Mouse (Mus musculus) MEL (cell line): ENCODE data around the gene Glis1. TPM values are rescaled to one million over a fixed set of nuclear protein-coding genes. Genes with fewer than 3 reads are reported as not detected.

ENCODE experiments used
- DNase-seq: peaks from one replicate; pipeline ENCODE4 v3.0.0; 2011; ENCODE audit warnings: low read depth, low spot score
- H3K27ac ChIP-seq: 2 replicates; pipeline ENCODE4 v1.5.1; 2012; ENCODE audit warnings: low read depth, mild to moderate bottlenecking, control low read depth, low read length, moderate library complexity; ENCODE audit not compliant: control insufficient read depth
- H3K27me3 ChIP-seq, 2 experiments: fragments of 150-350 bp in 1 of 2; sonication (generic) in 1 of 2; 2 replicates each; pipeline ENCODE4 v1.6.1; 2012; ENCODE audit warnings: low read length in 2 of 2, mild to moderate bottlenecking in 2 of 2, improper control_type of control experiment in 1 of 2, moderate library complexity in 1 of 2; ENCODE audit not compliant: insufficient read depth in 2 of 2, control insufficient read depth in 1 of 2
- H3K36me3 ChIP-seq, 2 experiments: 2 replicates each; pipeline ENCODE4 v1.6.1; 2012 to 2014; ENCODE audit warnings: low read length in 2 of 2, improper control_type of control experiment in 1 of 2, inconsistent platforms in 1 of 2, mild to moderate bottlenecking in 1 of 2; ENCODE audit not compliant: insufficient read depth in 2 of 2, control insufficient read depth in 1 of 2
- H3K4me1 ChIP-seq, 2 experiments: fragments of 150-350 bp in 1 of 2; sonication (generic) in 1 of 2; 2 replicates each; pipeline ENCODE4 v1.6.1; 2012; ENCODE audit warnings: low read length in 2 of 2, improper control_type of control experiment in 1 of 2, mild to moderate bottlenecking in 1 of 2; ENCODE audit not compliant: insufficient read depth in 2 of 2, control insufficient read depth in 1 of 2
- H3K4me3 ChIP-seq, 2 experiments: fragments of 150-350 bp in 1 of 2; sonication (generic) in 1 of 2; 2 replicates each; pipeline ENCODE4 v1.5.1; 2012; ENCODE audit warnings: low read depth in 2 of 2, low read length in 2 of 2, mild to moderate bottlenecking in 2 of 2, moderate library complexity in 2 of 2, control low read depth in 1 of 2, improper control_type of control experiment in 1 of 2; ENCODE audit not compliant: control insufficient read depth in 1 of 2, insufficient read depth in 1 of 2
- H3K79me2 ChIP-seq: 2 replicates; pipeline ENCODE4 v1.6.1; 2012; ENCODE audit warnings: mild to moderate bottlenecking, low read length, moderate library complexity; ENCODE audit not compliant: control insufficient read depth, poor library complexity, insufficient read depth
- H3K9ac ChIP-seq: 2 replicates; pipeline ENCODE4 v1.6.1; 2012; ENCODE audit warnings: low read depth, mild to moderate bottlenecking, control low read depth, low read length, moderate library complexity; ENCODE audit not compliant: control insufficient read depth, poor library complexity, severe bottlenecking
- H3K9me3 ChIP-seq: fragments of 150-350 bp; sonication (generic); replicated peaks from 2 replicates; pipeline ENCODE4 v1.6.1; 2012; ENCODE audit warnings: mild to moderate bottlenecking, low read length, improper control_type of control experiment, moderate library complexity; ENCODE audit not compliant: insufficient read depth
- BHLHE40 ChIP-seq: IDR thresholded peaks from 2 replicates; pipeline ENCODE4 v1.6.1; 2012; ENCODE audit warnings: low read depth, mild to moderate bottlenecking, inconsistent platforms, low read length, improper control_type of control experiment, borderline replicate concordance
- CHD1 ChIP-seq: IDR thresholded peaks from 2 replicates; pipeline ENCODE4 v1.6.1; 2012; ENCODE audit warnings: low read depth, mild to moderate bottlenecking, inconsistent platforms, low read length, improper control_type of control experiment
- CHD2 ChIP-seq: IDR thresholded peaks from 2 replicates; pipeline ENCODE4 v1.6.1; 2011; ENCODE audit warnings: low read length, improper control_type of control experiment
- CTCF ChIP-seq, 3 experiments: IDR thresholded peaks in 2 of 3; conservative IDR thresholded peaks in 1 of 3; 2 replicates each; pipeline ENCODE4 v1.5.1; 2011 to 2012; ENCODE audit warnings: low read length in 3 of 3, low read depth in 2 of 3, mild to moderate bottlenecking in 2 of 3, improper control_type of control experiment in 1 of 3, inconsistent platforms in 1 of 3, mixed read lengths in 1 of 3, moderate library complexity in 1 of 3; ENCODE audit not compliant: control insufficient read depth in 1 of 3, insufficient read depth in 1 of 3, poor library complexity in 1 of 3, severe bottlenecking in 1 of 3
- E2F4 ChIP-seq: IDR thresholded peaks from 2 replicates; pipeline ENCODE4 v1.6.1; 2011; ENCODE audit warnings: low read depth, low read length, improper control_type of control experiment, borderline replicate concordance
- ELF1 ChIP-seq: IDR thresholded peaks from 2 replicates; pipeline ENCODE4 v1.6.1; 2014; ENCODE audit warnings: low read depth, mild to moderate bottlenecking, inconsistent platforms, low read length, improper control_type of control experiment, moderate library complexity
- EP300 ChIP-seq, 2 experiments: IDR thresholded peaks; 2 replicates each; pipeline ENCODE4 v1.6.1; 2011; ENCODE audit warnings: improper control_type of control experiment in 2 of 2, low read length in 2 of 2, low read depth in 1 of 2, mild to moderate bottlenecking in 1 of 2
- GABPA ChIP-seq: IDR thresholded peaks from 2 replicates; pipeline ENCODE4 v1.6.1; 2012; ENCODE audit warnings: low read depth, mild to moderate bottlenecking, inconsistent platforms, low read length, improper control_type of control experiment, moderate library complexity
- HCFC1 ChIP-seq: IDR thresholded peaks from 2 replicates; pipeline ENCODE4 v1.6.1; 2012; ENCODE audit warnings: low read depth, mild to moderate bottlenecking, inconsistent platforms, low read length, improper control_type of control experiment, moderate library complexity
- JUND ChIP-seq: IDR thresholded peaks from 2 replicates; pipeline ENCODE4 v1.6.1; 2011; ENCODE audit warnings: low read depth, mild to moderate bottlenecking, improper control_type of control experiment, low read length
- MAFK ChIP-seq: IDR thresholded peaks from 2 replicates; pipeline ENCODE4 v1.6.1; 2011; ENCODE audit warnings: low read depth, mild to moderate bottlenecking, low read length, improper control_type of control experiment, borderline replicate concordance
- MAX ChIP-seq: IDR thresholded peaks from 2 replicates; pipeline ENCODE4 v1.6.1; 2011; ENCODE audit warnings: low read length, improper control_type of control experiment
- MYC ChIP-seq: IDR thresholded peaks from 2 replicates; pipeline ENCODE4 v1.6.1; 2011; ENCODE audit warnings: low read depth, mild to moderate bottlenecking, low read length, improper control_type of control experiment, moderate library complexity
- NELFE ChIP-seq: IDR thresholded peaks from 2 replicates; pipeline ENCODE4 v1.6.1; 2011; ENCODE audit warnings: low read depth, low read length, improper control_type of control experiment
- POLR2AphosphoS2 ChIP-seq: IDR thresholded peaks from 2 replicates; pipeline ENCODE4 v1.6.1; 2011; ENCODE audit warnings: low read length, improper control_type of control experiment
- RAD21 ChIP-seq: IDR thresholded peaks from 2 replicates; pipeline ENCODE4 v1.6.1; 2011; ENCODE audit warnings: mild to moderate bottlenecking, low read depth, low read length, improper control_type of control experiment
- RCOR1 ChIP-seq: IDR thresholded peaks from 2 replicates; pipeline ENCODE4 v1.6.1; 2012; ENCODE audit warnings: low read depth, mild to moderate bottlenecking, inconsistent platforms, low read length, improper control_type of control experiment
- TBP ChIP-seq: IDR thresholded peaks from 2 replicates; pipeline ENCODE4 v1.8.0; 2011; ENCODE audit warnings: low read depth, low read length, improper control_type of control experiment
- UBTF ChIP-seq: IDR thresholded peaks from 2 replicates; pipeline ENCODE4 v1.6.1; 2012; ENCODE audit warnings: low read depth, mild to moderate bottlenecking, inconsistent platforms, low read length, improper control_type of control experiment, moderate library complexity, borderline replicate concordance; ENCODE audit not compliant: insufficient read depth
- USF1 ChIP-seq: IDR thresholded peaks from 2 replicates; pipeline ENCODE4 v1.6.1; 2014; ENCODE audit warnings: low read depth, mild to moderate bottlenecking, inconsistent platforms, low read length, improper control_type of control experiment, moderate library complexity
- USF2 ChIP-seq, 2 experiments: IDR thresholded peaks; 2 replicates each; pipeline ENCODE4 v1.6.1; 2011 to 2012; ENCODE audit warnings: improper control_type of control experiment in 2 of 2, low read length in 2 of 2, borderline replicate concordance in 1 of 2, inconsistent platforms in 1 of 2, low read depth in 1 of 2, mild to moderate bottlenecking in 1 of 2; ENCODE audit not compliant: insufficient read depth in 1 of 2
- ZC3H11A ChIP-seq: IDR thresholded peaks from 2 replicates; pipeline ENCODE4 v1.6.1; 2012; ENCODE audit warnings: low read depth, mild to moderate bottlenecking, inconsistent platforms, low read length, improper control_type of control experiment
- polyA plus RNA-seq, 2 experiments: library from polyadenylated mRNA; stranded (reverse) in 1 of 2; unstranded in 1 of 2; fragments of >175 nt in 1 of 2; fragments of >200 nt in 1 of 2; gene quantifications; 2 replicates each; pipeline versions ENCODE4 v1.2.1 to v1.2.4; 2012; ENCODE audit warnings: low replicate concordance in 2 of 2, low read depth in 1 of 2; ENCODE audit not compliant: insufficient read length in 2 of 2, insufficient read depth in 1 of 2, missing spikeins in 1 of 2
- total RNA-seq: library from RNA; depleted of rRNA; stranded (reverse); fragments of 300-350 nt; gene quantifications from 2 replicates; pipeline ENCODE4 v1.2.3, GENCODE M21; 2012

The Glis1 gene
- total and polyA plus RNA-seq, 3 experiments = 0.46 to 0.93 TPM; not detected in 1

DNA sequence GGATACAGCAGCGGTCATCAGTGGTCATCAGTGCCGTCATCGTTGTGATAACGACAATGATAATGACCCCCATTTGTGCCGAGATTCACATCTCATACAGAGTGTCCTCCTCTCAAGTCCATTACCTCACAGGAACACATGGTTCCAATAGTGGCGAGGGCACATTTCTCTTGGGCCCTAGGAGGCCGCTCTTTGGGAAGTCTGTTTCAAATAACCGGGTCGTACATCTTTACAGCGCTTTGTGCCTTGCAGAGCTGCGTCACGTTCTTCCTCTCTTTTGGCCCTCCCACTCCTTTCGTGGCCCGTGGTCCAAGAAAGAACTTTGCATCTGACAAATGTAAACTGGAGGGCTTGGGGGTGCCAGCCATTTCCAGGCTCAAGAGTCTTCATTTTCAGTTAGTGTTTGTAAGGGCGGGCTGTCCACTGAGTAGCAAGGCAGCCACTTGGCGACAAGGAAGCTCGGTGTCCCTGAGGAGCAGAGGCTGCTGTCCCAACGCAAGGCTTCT lies 63.1 kb downstream of the Glis1 start:
- no peak for DNase-seq
- H3K4me1 ChIP-seq = no peaks in the 10 kb centered on the region
- no peaks in the 10 kb centered on the region for H3K9me3 ChIP-seq
- no peaks in the 10 kb centered on the region for H3K79me2 ChIP-seq
- H3K9ac ChIP-seq = no peak overlapping the region
- H3K27ac ChIP-seq = no peak overlapping the region
- H3K4me3 ChIP-seq = no peak overlapping the region
- H3K27me3 ChIP-seq = no peaks in the 10 kb centered on the region
- no peak for TF ChIP-seq ELF1
- TF ChIP-seq BHLHE40 = no peak
- TF ChIP-seq NELFE = no peak
- no peak for TF ChIP-seq USF1
- TF ChIP-seq USF2 (IDR thresholded peaks at IDR 0.05; ENCODE audit: borderline replicate concordance in 1 of 2, insufficient read depth in 1 of 2, low read depth in 1 of 2, low read length in 2 of 2) = no peak
- no peak for TF ChIP-seq E2F4
- TF ChIP-seq GABPA = no peak
- TF ChIP-seq ZC3H11A = no peak
- TF ChIP-seq POLR2AphosphoS2 = no peak
- no peak for TF ChIP-seq MAFK
- no peak for TF ChIP-seq CTCF (IDR thresholded peaks at IDR 0.05 in 2 of 3, conservative IDR thresholded peaks at IDR 0.05 in 1 of 3; ENCODE audit: control insufficient read depth in 1 of 3, insufficient read depth in 1 of 3, low read depth in 2 of 3, low read length in 3 of 3, poor library complexity in 1 of 3, severe bottlenecking in 1 of 3)
- no peak for TF ChIP-seq CHD1
- TF ChIP-seq, all 39 proteins: peak for 0
- H3K36me3 ChIP-seq = no peaks in the 10 kb centered on the region

- H3K9ac ChIP-seq = no peak overlapping the region
- H3K79me2 ChIP-seq = no peaks in the 10 kb centered on the region
- no peaks in the 10 kb centered on the region for H3K9me3 ChIP-seq
- no peaks in the 10 kb centered on the region for H3K27me3 ChIP-seq
- DNase-seq = no peak
- H3K36me3 ChIP-seq = no peaks in the 10 kb centered on the region
- H3K4me1 ChIP-seq = no peaks in the 10 kb centered on the region
- no peak for TF ChIP-seq MAFK
- TF ChIP-seq MYC = no peak
- TF ChIP-seq RAD21 = no peak
- no peak for TF ChIP-seq MAX
- TF ChIP-seq CHD2 = no peak
- TF ChIP-seq RCOR1 = no peak
- no peak for TF ChIP-seq HCFC1
- TF ChIP-seq UBTF = no peak
- no peak for TF ChIP-seq CHD1
- no peak for TF ChIP-seq CTCF (IDR thresholded peaks at IDR 0.05 in 2 of 3, conservative IDR thresholded peaks at IDR 0.05 in 1 of 3; ENCODE audit: control insufficient read depth in 1 of 3, insufficient read depth in 1 of 3, low read depth in 2 of 3, low read length in 3 of 3, poor library complexity in 1 of 3, severe bottlenecking in 1 of 3)
- TF ChIP-seq NELFE = no peak
- no peak for TF ChIP-seq TBP
- no peak for TF ChIP-seq BHLHE40
- TF ChIP-seq JUND = no peak
- TF ChIP-seq ELF1 = no peak
- no peak for TF ChIP-seq EP300 (IDR thresholded peaks at IDR 0.05; ENCODE audit: low read depth in 1 of 2, low read length in 2 of 2)
- H3K4me3 ChIP-seq = no peak overlapping the region
- no peak overlapping the region for H3K27ac ChIP-seq
These were observed 68.2 kb downstream of the Glis1 start for GRCm38 (mm10) chr4:107502601-107503051.
